Mouse (Mus musculus): ENCODE data around the gene Wnt4. TPM values are rescaled to one million over a fixed set of nuclear protein-coding genes. Genes with fewer than 3 reads are reported as not detected.

The Wnt4 gene
- polyA plus RNA-seq, 1 experiment from 2014 or later: 0.58 TPM

GRCm38 (mm10) chr4:137294951-137295350, 17.7 kb downstream of the Wnt4 start:
- Histone ChIP-seq H3K4me3 (no peak overlapping the region), H3K4me2 (no peak overlapping the region), H3K9ac (no peak overlapping the region), H3K27me3 (replicated peaks) (peaks cover 18% of the 10 kb centered on the region), H3K4me1 (peaks cover under 1% of the 10 kb centered on the region; the same call in 1 of the 2 replicates), H3K36me3 (no peaks in the 10 kb centered on the region), H3K27ac (no peak overlapping the region), H3K9me3 (replicated peaks) (no peaks in the 10 kb centered on the region)
- 72% methylated on average over 8 of the region's 8 CpGs for WGBS (ENCODE audit: insufficient replicate concordance)
- ATAC-seq: no peak

GRCm38 (mm10) chr4:137297611-137298010, 20.3 kb downstream of the Wnt4 start:
- no peaks in the 10 kb centered on the region for H3K36me3 ChIP-seq
- H3K9ac ChIP-seq: no peak overlapping the region
- H3K4me3 ChIP-seq: no peak overlapping the region
- peaks cover 4% of the 10 kb centered on the region; the same call in 1 of the 2 replicates for H3K27me3 ChIP-seq (replicated peaks)
- no peaks in the 10 kb centered on the region for H3K9me3 ChIP-seq (replicated peaks)
- no peak overlapping the region for H3K4me2 ChIP-seq
- H3K4me1 ChIP-seq: peaks cover 6% of the 10 kb centered on the region; the same call in 1 of the 2 replicates
- 63% methylated on average over 4 of the region's 4 CpGs for WGBS (ENCODE audit: insufficient replicate concordance)
- ATAC-seq: no peak
- no peak overlapping the region for H3K27ac ChIP-seq

- no peak overlapping the region for H3K4me2 ChIP-seq
- H3K4me1 ChIP-seq: peaks cover 6% of the 10 kb centered on the region; the same call in 1 of the 2 replicates
- 65% methylated on average over 8 of the region's 8 CpGs for WGBS (ENCODE audit: insufficient replicate concordance)
- ATAC-seq: no peak
- no peak overlapping the region for H3K4me3 ChIP-seq
- H3K27me3 ChIP-seq (replicated peaks): no peaks in the 10 kb centered on the region
- H3K27ac ChIP-seq: no peak overlapping the region
- no peaks in the 10 kb centered on the region for H3K36me3 ChIP-seq
- no peak overlapping the region for H3K9ac ChIP-seq
- H3K9me3 ChIP-seq (replicated peaks): no peaks in the 10 kb centered on the region
Observed at GRCm38 (mm10) chr4:137298406-137298805, 21.1 kb downstream of the Wnt4 start.

- no peak overlapping the region for H3K4me2 ChIP-seq
- H3K27ac ChIP-seq: no peak overlapping the region
- H3K27me3 ChIP-seq (replicated peaks): no peaks in the 10 kb centered on the region
- no peak overlapping the region for H3K4me3 ChIP-seq
- H3K9me3 ChIP-seq (replicated peaks): no peaks in the 10 kb centered on the region
- no peak for ATAC-seq
- 87% methylated on average over 13 of the region's 13 CpGs for WGBS (ENCODE audit: insufficient replicate concordance)
- peaks cover 6% of the 10 kb centered on the region; the same call in 1 of the 2 replicates for H3K4me1 ChIP-seq
- no peak overlapping the region for H3K9ac ChIP-seq
- H3K36me3 ChIP-seq: no peaks in the 10 kb centered on the region; the same call in 1 of the 2 replicates
Observed at GRCm38 (mm10) chr4:137300227-137300626, 22.9 kb downstream of the Wnt4 start.

- no peaks in the 10 kb centered on the region for H3K9me3 ChIP-seq (replicated peaks)
- no peaks in the 10 kb centered on the region; the same call in 1 of the 2 replicates for H3K36me3 ChIP-seq
- WGBS (ENCODE audit: insufficient replicate concordance): 79% methylated on average over 16 of the region's 16 CpGs
- no peak overlapping the region for H3K4me2 ChIP-seq
- H3K4me1 ChIP-seq: peaks cover 6% of the 10 kb centered on the region; the same call in 1 of the 2 replicates
- H3K27ac ChIP-seq: no peak overlapping the region
- no peaks in the 10 kb centered on the region for H3K27me3 ChIP-seq (replicated peaks)
- H3K4me3 ChIP-seq: no peak overlapping the region
- ATAC-seq: no peak
- H3K9ac ChIP-seq: no peak overlapping the region
Observed at GRCm38 (mm10) chr4:137301635-137302034, 24.3 kb downstream of the Wnt4 start.

- ATAC-seq: no peak
- H3K9ac ChIP-seq: no peak overlapping the region
- no peaks in the 10 kb centered on the region for H3K27me3 ChIP-seq (replicated peaks)
- WGBS (ENCODE audit: insufficient replicate concordance): 77% methylated on average over 7 of the region's 7 CpGs
- peaks cover 6% of the 10 kb centered on the region; the same call in 1 of the 2 replicates for H3K4me1 ChIP-seq
- H3K27ac ChIP-seq: no peak overlapping the region
- H3K4me3 ChIP-seq: no peak overlapping the region
- no peaks in the 10 kb centered on the region; the same call in 1 of the 2 replicates for H3K36me3 ChIP-seq
- no peaks in the 10 kb centered on the region for H3K9me3 ChIP-seq (replicated peaks)
- no peak overlapping the region for H3K4me2 ChIP-seq
Observed at GRCm38 (mm10) chr4:137304106-137304505, 26.8 kb downstream of the Wnt4 start.

- no peak for ATAC-seq
- Histone ChIP-seq H3K4me1 (peaks cover 4% of the 10 kb centered on the region; the same call in 1 of the 2 replicates), H3K4me3 (no peak overlapping the region), H3K4me2 (no peak overlapping the region), H3K27ac (no peak overlapping the region), H3K9ac (no peak overlapping the region), H3K9me3 (replicated peaks) (no peaks in the 10 kb centered on the region), H3K27me3 (replicated peaks) (no peaks in the 10 kb centered on the region), H3K36me3 (peaks cover 3% of the 10 kb centered on the region; the same call in 1 of the 2 replicates)
- WGBS (ENCODE audit: insufficient replicate concordance): 82% methylated on average over 7 of the region's 7 CpGs
Observed at GRCm38 (mm10) chr4:137305066-137305465, 27.8 kb downstream of the Wnt4 start.

- no peak overlapping the region for H3K4me2 ChIP-seq
- H3K27ac ChIP-seq: no peak overlapping the region
- peaks cover 11% of the 10 kb centered on the region; the same call in 1 of the 2 replicates for H3K36me3 ChIP-seq
- no peaks in the 10 kb centered on the region for H3K9me3 ChIP-seq (replicated peaks)
- no peaks in the 10 kb centered on the region for H3K4me1 ChIP-seq
- H3K4me3 ChIP-seq: no peak overlapping the region
- no peaks in the 10 kb centered on the region for H3K27me3 ChIP-seq (replicated peaks)
- WGBS (ENCODE audit: insufficient replicate concordance): 72% methylated on average over 13 of the region's 13 CpGs
- no peak overlapping the region for H3K9ac ChIP-seq
- ATAC-seq: no peak
Observed at GRCm38 (mm10) chr4:137305831-137306576, 28.7 kb downstream of the Wnt4 start.

- ATAC-seq: no peak
- WGBS (ENCODE audit: insufficient replicate concordance): 69% methylated on average over 8 of the region's 8 CpGs
- no peaks in the 10 kb centered on the region for H3K9me3 ChIP-seq (replicated peaks)
- H3K4me1 ChIP-seq: no peaks in the 10 kb centered on the region
- H3K36me3 ChIP-seq: peaks cover 14% of the 10 kb centered on the region; the same call in 1 of the 2 replicates
- no peak overlapping the region for H3K4me2 ChIP-seq
- H3K4me3 ChIP-seq: no peak overlapping the region
- no peak overlapping the region for H3K9ac ChIP-seq
- H3K27ac ChIP-seq: no peak overlapping the region
- no peaks in the 10 kb centered on the region for H3K27me3 ChIP-seq (replicated peaks)
Observed at GRCm38 (mm10) chr4:137306577-137306888, 29.2 kb downstream of the Wnt4 start.

GRCm38 (mm10) chr4:137306991-137307706, 29.9 kb downstream of the Wnt4 start:
- 86% methylated on average over 19 of the region's 19 CpGs for WGBS (ENCODE audit: insufficient replicate concordance)
- ATAC-seq: no peak
- Histone ChIP-seq H3K9me3 (replicated peaks) (no peaks in the 10 kb centered on the region), H3K4me1 (no peaks in the 10 kb centered on the region), H3K9ac (no peak overlapping the region), H3K4me3 (no peak overlapping the region), H3K27me3 (replicated peaks) (no peaks in the 10 kb centered on the region), H3K36me3 (peaks cover 20% of the 10 kb centered on the region; the same call in 1 of the 2 replicates), H3K4me2 (no peak overlapping the region), H3K27ac (no peak overlapping the region)

GRCm38 (mm10) chr4:137308377-137308776, 31.1 kb downstream of the Wnt4 start:
- Histone ChIP-seq H3K36me3 (peaks cover 21% of the 10 kb centered on the region; the same call in 1 of the 2 replicates), H3K4me1 (no peaks in the 10 kb centered on the region), H3K27ac (no peak overlapping the region), H3K4me2 (no peak overlapping the region), H3K9ac (no peak overlapping the region), H3K27me3 (replicated peaks) (no peaks in the 10 kb centered on the region), H3K9me3 (replicated peaks) (no peaks in the 10 kb centered on the region), H3K4me3 (no peak overlapping the region)
- 59% methylated on average over 5 of the region's 5 CpGs for WGBS (ENCODE audit: insufficient replicate concordance)
- ATAC-seq: no peak

- WGBS (ENCODE audit: insufficient replicate concordance): 33% methylated on average over 2 of the region's 2 CpGs
- ATAC-seq: no peak
Observed at GRCm38 (mm10) chr4:137313511-137313910, 36.2 kb downstream of the Wnt4 start.

More at GRCm38 (mm10) chr4:137313511-137313910, 36.2 kb downstream of the Wnt4 start:
- H3K4me1 ChIP-seq: peaks cover 12% of the 10 kb centered on the region; the same call in 1 of the 2 replicates
- no peak overlapping the region for H3K27ac ChIP-seq
- no peaks in the 10 kb centered on the region for H3K9me3 ChIP-seq (replicated peaks)
- no peaks in the 10 kb centered on the region for H3K27me3 ChIP-seq (replicated peaks)
- no peak overlapping the region for H3K4me3 ChIP-seq
- peaks cover 50% of the 10 kb centered on the region for H3K36me3 ChIP-seq
- no peak overlapping the region for H3K4me2 ChIP-seq
- H3K9ac ChIP-seq: no peak overlapping the region

All from liver, embryonic 12.5 days (tissue).